Mouse (Mus musculus) CH12.LX (cell line): ENCODE data around the gene H2-Q4. TPM values are rescaled to one million over a fixed set of nuclear protein-coding genes. Genes with fewer than 3 reads are reported as not detected.
"Not testable (repeated sequence)": the region's sequence is repeated elsewhere in the genome, so short reads cannot be mapped to it uniquely, and the experiment has no call there.

Source experiments
- DNase-seq: peaks from one replicate; pipeline ENCODE4 v3.0.0-alpha.2; 2013; ENCODE audit errors: extremely low read depth
- H3K27ac ChIP-seq: 2 replicates; pipeline ENCODE4 v1.5.1; 2012; ENCODE audit warnings: low read depth, mild to moderate bottlenecking, control low read depth, moderate library complexity; ENCODE audit not compliant: insufficient read depth
- H3K27me3 ChIP-seq: replicated peaks from 2 replicates; pipeline ENCODE3; 2012; ENCODE audit warnings: inconsistent platforms
- H3K36me3 ChIP-seq, 2 experiments: replicated peaks in 1 of 2; 2 replicates each; pipeline versions ENCODE3 to v1.6.1; 2012; ENCODE audit warnings: inconsistent platforms in 1 of 2, low read length in 1 of 2, mild to moderate bottlenecking in 1 of 2, mixed read lengths in 1 of 2, moderate library complexity in 1 of 2; ENCODE audit not compliant: control insufficient read depth in 1 of 2, insufficient read depth in 1 of 2
- H3K4me1 ChIP-seq, 2 experiments: 2 replicates each; pipeline ENCODE4 v1.6.1; 2012; ENCODE audit warnings: inconsistent platforms in 1 of 2, moderate library complexity in 1 of 2; ENCODE audit not compliant: insufficient read depth in 2 of 2, control insufficient read depth in 1 of 2
- H3K4me2 ChIP-seq: 2 replicates; pipeline ENCODE4 v1.6.1; 2012; ENCODE audit warnings: low read depth, mild to moderate bottlenecking, control low read depth; ENCODE audit not compliant: poor library complexity, insufficient read depth, severe bottlenecking
- H3K4me3 ChIP-seq, 3 experiments: fragments of 150-350 bp in 1 of 3; sonication (generic) in 1 of 3; replicated peaks in 1 of 3; 2 replicates each; pipeline versions ENCODE3 to v1.5.1; 2011 to 2012; ENCODE audit warnings: low read depth in 2 of 3, low read length in 2 of 3, mild to moderate bottlenecking in 2 of 3, moderate library complexity in 2 of 3, control low read depth in 1 of 3, improper control_type of control experiment in 1 of 3, inconsistent platforms in 1 of 3, mixed read lengths in 1 of 3; ENCODE audit not compliant: poor library complexity in 1 of 3
- H3K79me2 ChIP-seq: replicated peaks from 2 replicates; pipeline ENCODE4 v1.6.1; 2012; ENCODE audit warnings: mild to moderate bottlenecking, moderate library complexity; ENCODE audit not compliant: control insufficient read depth, poor library complexity, insufficient read depth, severe bottlenecking; ENCODE audit errors: extremely low read depth
- H3K9ac ChIP-seq: 2 replicates; pipeline ENCODE4 v1.6.1; 2012; ENCODE audit warnings: low read depth, mild to moderate bottlenecking, control low read depth, moderate library complexity; ENCODE audit not compliant: insufficient read depth
- H3K9me3 ChIP-seq: replicated peaks from 2 replicates; pipeline ENCODE3; 2012; ENCODE audit warnings: low read length, inconsistent platforms, mixed read lengths
- CHD1 ChIP-seq: IDR thresholded peaks from 2 replicates; pipeline ENCODE4 v1.6.1; 2012; ENCODE audit warnings: low read depth, low read length, improper control_type of control experiment, inconsistent platforms
- CTCF ChIP-seq, 2 experiments: IDR thresholded peaks in 1 of 2; conservative IDR thresholded peaks in 1 of 2; 2 replicates each; pipeline ENCODE4 v1.5.1; 2011 to 2012; ENCODE audit warnings: low read depth in 2 of 2, low read length in 2 of 2, improper control_type of control experiment in 1 of 2, inconsistent platforms in 1 of 2, mild to moderate bottlenecking in 1 of 2, moderate library complexity in 1 of 2
- ELF1 ChIP-seq: IDR thresholded peaks from 2 replicates; pipeline ENCODE4 v1.6.1; 2014; ENCODE audit warnings: low read depth, mild to moderate bottlenecking, inconsistent platforms, low read length, improper control_type of control experiment
- MAX ChIP-seq: IDR thresholded peaks from 2 replicates; pipeline ENCODE4 v1.6.1; 2011; ENCODE audit warnings: low read length, improper control_type of control experiment
- MYC ChIP-seq: IDR thresholded peaks from 2 replicates; pipeline ENCODE4 v1.6.1; 2011; ENCODE audit warnings: low read depth, mild to moderate bottlenecking, improper control_type of control experiment, low read length
- NELFE ChIP-seq: IDR thresholded peaks from 2 replicates; pipeline ENCODE4 v1.6.1; 2011; ENCODE audit warnings: low read depth, low read length, improper control_type of control experiment
- POLR2AphosphoS2 ChIP-seq: IDR thresholded peaks from 2 replicates; pipeline ENCODE4 v1.6.1; 2011; ENCODE audit warnings: low read depth, low read length, improper control_type of control experiment
- SIN3A ChIP-seq: IDR thresholded peaks from 2 replicates; pipeline ENCODE4 v1.6.1; 2012; ENCODE audit warnings: low read length, improper control_type of control experiment, inconsistent platforms
- TCF12 ChIP-seq: IDR thresholded peaks from 2 replicates; pipeline ENCODE4 v1.6.1; 2014; ENCODE audit warnings: low read depth, mild to moderate bottlenecking, inconsistent platforms, low read length, improper control_type of control experiment
- dilution Hi-C: fragments of 300-500 bp; cut with MboI; formaldehyde crosslinking; loops from 2 replicates; pipeline ENCODE4 v1.14.3; 2020; ENCODE audit warnings: low sequenced_read_pairs; ENCODE audit not compliant: extremely low pct_unique_long_range_greater_than_20kb, extremely low pct_ligation_motif_present
- in situ Hi-C: fragments of 300-500 bp; cut with MboI; formaldehyde crosslinking; loops from 3 replicates; pipeline ENCODE4 v1.14.3; 2019; ENCODE audit warnings: low sequenced_read_pairs, low pct_ligation_motif_present, low pct_unique_long_range_greater_than_20kb, mixed read lengths
- polyA plus RNA-seq: library from polyadenylated mRNA; unstranded; fragments of >175 nt; gene quantifications from 2 replicates; pipeline ENCODE4 v1.2.1, GENCODE M21; 2012; ENCODE audit warnings: low read depth; ENCODE audit not compliant: insufficient read length
- total RNA-seq, 2 experiments: library from RNA; depleted of rRNA; stranded (reverse); fragments of 300-350 nt in 1 of 2; fragments of >200 nt in 1 of 2; gene quantifications; 2 replicates each; pipeline ENCODE4 v1.2.3; 2012 to 2014

Gene H2-Q4
- total and polyA plus RNA-seq, 3 experiments, result 116 to 165 (median 157) TPM

DNA sequence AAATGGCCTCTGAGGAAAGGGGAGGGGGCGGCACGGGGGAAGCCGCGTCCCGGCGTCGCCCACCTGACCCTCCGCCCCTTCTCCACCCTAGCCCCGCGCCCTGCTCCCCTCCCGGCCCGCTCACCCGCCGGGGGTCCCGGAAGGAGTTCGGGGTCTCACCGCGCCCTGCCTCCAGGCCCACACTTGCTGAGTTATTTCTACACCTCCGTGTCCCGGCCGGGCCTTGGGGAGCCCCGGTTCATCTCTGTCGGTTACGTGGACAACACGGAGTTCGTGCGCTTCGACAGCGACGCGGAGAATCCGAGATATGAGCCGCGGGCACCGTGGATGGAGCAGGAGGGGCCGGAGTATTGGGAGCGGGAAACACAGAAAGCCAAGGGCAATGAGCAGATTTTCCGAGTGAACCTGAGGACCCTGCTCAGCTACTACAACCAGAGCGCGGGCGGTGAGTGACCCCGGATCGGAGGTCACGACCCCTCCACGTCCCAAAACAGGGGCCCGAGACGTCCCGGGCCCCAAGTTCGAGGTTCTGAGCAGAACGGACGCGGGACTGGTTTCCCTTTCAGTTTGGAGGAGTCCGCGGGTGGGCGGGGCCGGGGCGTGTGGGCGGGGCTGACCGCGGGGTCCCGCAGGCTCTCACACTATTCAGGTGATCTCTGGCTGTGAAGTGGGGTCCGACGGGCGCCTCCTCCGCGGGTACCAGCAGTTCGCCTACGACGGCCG is 473 bp downstream of the H2-Q4 start:
- in situ Hi-C loops (loop anchor here (10.0 kb wide), 1 partner anchor 1385 kb away; no protein-coding TSS in a partner anchor), dilution Hi-C loops (no loop called here)
- H3K4me1 ChIP-seq, result peaks cover 8 to 23% of the 10 kb centered on the region in 2 experiments
- H3K27ac ChIP-seq, result peak overlapping the region; percentile 48
- no peaks in the 10 kb centered on the region for H3K9me3 ChIP-seq
- DNase-seq, result peak; percentile 58
- peaks cover 22 to 32% of the 10 kb centered on the region in 2 experiments for H3K36me3 ChIP-seq
- H3K4me3 ChIP-seq, result peak overlapping the region; percentile 75 to 89 (median 88)
- H3K79me2 ChIP-seq, result peaks cover 10% of the 10 kb centered on the region
- H3K4me2 ChIP-seq, result peak overlapping the region; percentile 31
- H3K9ac ChIP-seq, result peak overlapping the region; percentile 94
- TF ChIP-seq SIN3A (peak; percentile 31; the same call in 1 of the 2 replicates), POLR2AphosphoS2 (peak; percentile 76; the same call in 1 of the 2 replicates), MAX (0 out of 2 replicates have a peak, but pooled peaks have one; percentile 5), CTCF (conservative IDR thresholded peaks at IDR 0.05 in 1 of 2, IDR thresholded peaks at IDR 0.05 in 1 of 2; ENCODE audit: low read depth in 2 of 2, low read length in 2 of 2) (no peak), NELFE (peak; percentile 29), MYC (no peak), CHD1 (peak; percentile 92), TCF12 (0 out of 2 replicates have a peak, but pooled peaks have one; percentile 45), ELF1 (0 out of 2 replicates have a peak, but pooled peaks have one; percentile 17)
- H3K27me3 ChIP-seq, result no peaks in the 10 kb centered on the region

DNA sequence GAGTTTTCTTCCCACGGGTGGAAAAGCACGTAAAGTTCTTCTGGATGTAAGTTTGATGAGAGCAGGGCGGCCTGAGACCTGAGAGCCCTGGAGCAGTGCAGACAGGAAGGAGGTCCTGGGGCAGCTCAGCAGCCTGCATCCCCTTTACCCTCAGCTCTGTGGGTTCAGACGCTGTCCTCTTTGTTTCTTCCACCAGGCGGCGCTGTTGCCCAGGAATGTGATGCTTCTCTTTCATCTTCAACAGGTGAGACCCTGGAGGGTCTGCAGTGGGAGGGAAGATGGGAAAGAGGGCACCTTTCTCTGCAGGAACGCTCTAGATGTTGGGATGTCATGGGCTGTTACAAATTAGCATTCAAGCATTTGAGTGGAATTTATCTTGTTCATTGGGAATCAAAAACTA is 10.4 kb downstream of the H2-Q4 start:
- DNase-seq, H3K27me3 ChIP-seq, dilution Hi-C loops, H3K4me2 ChIP-seq, H3K9me3 ChIP-seq, H3K79me2 ChIP-seq, H3K4me1 ChIP-seq, H3K36me3 ChIP-seq, H3K4me3 ChIP-seq, H3K27ac ChIP-seq, H3K9ac ChIP-seq: not testable (repeated sequence)
- in situ Hi-C loops, result loop anchor here (10.0 kb wide), 1 partner anchor 1395 kb away; no protein-coding TSS in a partner anchor

- in situ Hi-C loops, H3K9ac ChIP-seq, H3K4me3 ChIP-seq, H3K4me1 ChIP-seq, H3K4me2 ChIP-seq, DNase-seq, H3K27me3 ChIP-seq, H3K9me3 ChIP-seq, H3K36me3 ChIP-seq, H3K27ac ChIP-seq, dilution Hi-C loops: not testable (repeated sequence)
- H3K79me2 ChIP-seq, result peaks cover 12% of the 10 kb centered on the region
Observed at GRCm38 (mm10) chr17:35392671-35393070, 13.3 kb downstream of the H2-Q4 start.
